In the genomic region with DNA sequence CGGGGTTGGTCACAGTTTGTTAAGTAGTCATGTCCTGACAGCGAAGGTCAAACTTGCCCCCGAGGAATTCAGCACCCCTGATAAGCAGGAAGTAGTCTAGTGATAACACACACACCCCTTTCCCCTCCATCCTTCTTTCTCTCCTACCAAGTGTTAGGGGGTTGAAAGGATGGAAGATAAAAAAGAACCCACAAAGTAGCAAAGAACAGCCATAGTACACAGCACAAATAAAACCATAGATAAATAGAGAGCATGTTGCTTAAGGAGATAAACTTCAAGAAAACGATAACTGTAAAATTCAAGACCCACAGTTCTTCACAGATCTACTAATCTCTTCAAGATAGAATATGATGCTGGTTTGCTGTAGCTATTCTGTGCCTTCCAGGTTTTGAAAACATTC, we compare ENCODE assay signal across 30 mouse cellular contexts. TPM values are rescaled to one million over a fixed set of nuclear protein-coding genes. Genes with fewer than 3 reads are reported as not detected.
DNase-seq lines count a peak whose midpoint lies in the region; ATAC-seq and TF ChIP-seq lines count a peak whose summit lies in the region.
"Had no signal": no experiment of that assay in that cellular context is flagged by ENCODE, and none has a peak within 500 bp of the region (broad histone marks: within the 10 kb centered on the region; RNA-seq: fewer than 3 reads in every experiment).

No protein-coding gene starts in this region.

- WGBS in liver, postnatal 0 days (ENCODE audit: insufficient replicate concordance) = 43% methylated on average over 4 of the region's 4 CpGs

- H3K4me2 ChIP-seq in liver, postnatal 0 days (ENCODE audit: low read depth, low read length) = no peak overlapping the region
- H3K4me2 ChIP-seq: embryonic facial prominence, embryonic 13.5 days; embryonic facial prominence, embryonic 15.5 days; forebrain, embryonic 12.5 days had no signal

- no peak overlapping the region for H3K9ac ChIP-seq in liver, postnatal 0 days (replicated peaks)
- H3K9ac ChIP-seq: embryonic facial prominence, embryonic 13.5 days; embryonic facial prominence, embryonic 15.5 days; forebrain, embryonic 12.5 days had no signal

- no peak overlapping the region for H3K4me3 ChIP-seq in liver, postnatal 0 days (ENCODE audit: low read depth, low read length)
- no peak overlapping the region for H3K4me3 ChIP-seq in brown adipose tissue, adult 24 weeks (ENCODE audit: insufficient read depth, low read depth, low read length)
- H3K4me3 ChIP-seq: embryonic facial prominence, embryonic 13.5 days; embryonic facial prominence, embryonic 15.5 days; erythroblast, embryonic 14.5 days; forebrain, embryonic 10.5 days; forebrain, embryonic 12.5 days had no signal

- no peaks in the 10 kb centered on the region for H3K9me3 ChIP-seq in liver, postnatal 0 days (ENCODE audit: low read length)
- H3K9me3 ChIP-seq: embryonic facial prominence, embryonic 13.5 days; embryonic facial prominence, embryonic 15.5 days; forebrain, embryonic 10.5 days; forebrain, embryonic 12.5 days had no signal

- no peak for TF ChIP-seq CTCF in liver, postnatal 0 days (IDR thresholded peaks at IDR 0.05; ENCODE audit: low read depth)

- no peaks in the 10 kb centered on the region for H3K27me3 ChIP-seq in liver, postnatal 0 days (ENCODE audit: insufficient read depth, low read length)
- H3K27me3 ChIP-seq: embryonic facial prominence, embryonic 13.5 days; embryonic facial prominence, embryonic 15.5 days; forebrain, embryonic 12.5 days; Patski had no signal

- no peak for ATAC-seq in liver, postnatal 0 days
- peak; percentile 57; the same call in 1 of the 2 replicates for ATAC-seq in megakaryocyte-erythroid progenitor cell, adult 5-6 weeks (replicated peaks; ENCODE audit: low FRiP score, low TSS enrichment, poor library complexity, severe bottlenecking)
- ATAC-seq: activated CD4-positive, CD25-positive, alpha-beta regulatory T cell, adult 4 months; forebrain, embryonic 14.5 days; forebrain, embryonic 16.5 days; Patski had no signal

- no peak for DNase-seq in liver, postnatal 0 days
- DNase-seq in liver = no peak
- DNase-seq in right cerebral cortex, adult 2 months (ENCODE audit: low spot score in 2 of 2) = no peak
- DNase-seq in lung, postnatal 14 days = no peak
- DNase-seq: adrenal gland, adult 8-10 months; adrenal gland, postnatal 14 days; adrenal gland, postnatal 36 days; cerebellum, adult 11 months; cerebellum, adult 18-20 months; cerebellum, adult 8-10 months; cerebellum, adult 9-11 months; cerebellum, postnatal 14 days; cerebellum, postnatal 36 days; embryo, embryonic 11 days had no signal

- peak overlapping the region; percentile 81 for H3K27ac ChIP-seq in liver, postnatal 0 days (ENCODE audit: low read depth)
- H3K27ac ChIP-seq in brown adipose tissue, adult 24 weeks (replicated peaks; ENCODE audit: low read depth, low read length) = peak overlapping the region; percentile 54
- H3K27ac ChIP-seq: embryonic facial prominence, embryonic 13.5 days; embryonic facial prominence, embryonic 15.5 days; forebrain, embryonic 10.5 days; forebrain, embryonic 12.5 days had no signal

- no peak for TF ChIP-seq EP300 in liver, postnatal 0 days (IDR thresholded peaks at IDR 0.05; ENCODE audit: low read depth)

- H3K36me3 ChIP-seq in liver, postnatal 0 days (replicated peaks; ENCODE audit: insufficient read depth, low read length) = 0 out of 2 replicates have a peak, but pooled peaks cover 3% of the 10 kb centered on the region
- H3K36me3 ChIP-seq: embryonic facial prominence, embryonic 13.5 days; embryonic facial prominence, embryonic 15.5 days; forebrain, embryonic 10.5 days; forebrain, embryonic 12.5 days had no signal

- peaks cover 7% of the 10 kb centered on the region for H3K4me1 ChIP-seq in liver, postnatal 0 days (ENCODE audit: insufficient read depth)
- peaks cover 7% of the 10 kb centered on the region; the same call in 1 of the 2 replicates for H3K4me1 ChIP-seq in brown adipose tissue, adult 24 weeks (ENCODE audit: control insufficient read depth, insufficient read depth, insufficient read length, low read length)
- H3K4me1 ChIP-seq: embryonic facial prominence, embryonic 13.5 days; embryonic facial prominence, embryonic 15.5 days; forebrain, embryonic 10.5 days; forebrain, embryonic 12.5 days had no signal

RNA-seq across cellular contexts. Expression of a gene that starts 7.1 kb away (rescaled TPM):
- 103 and 105 TPM in 2 replicates for polyA plus RNA-seq in liver, postnatal 0 days (2015; fragmentation: Nextera tagmentation; extraction: Ambion mirVana)
- polyA plus RNA-seq in brown adipose tissue, adult 24 weeks (2012; ENCODE audit: insufficient read depth, insufficient read length, missing spikeins) = 115 and 150 TPM in 2 replicates
- 12.4 and 18.1 TPM in 2 replicates for total RNA-seq in megakaryocyte-erythroid progenitor cell, adult 5-6 weeks (2014; fragmentation: Nextera tagmentation)
- 18.3 and 26.7 TPM in 2 replicates for total RNA-seq in megakaryocyte-erythroid progenitor cell, adult 5-6 weeks (2017)
- polyA plus RNA-seq: erythroblast, embryonic 14.5 days had no signal

RNA-seq across cellular contexts. Expression of a gene that starts 7.3 kb away (rescaled TPM):
- polyA plus RNA-seq in liver, postnatal 0 days (2015; fragmentation: Nextera tagmentation; extraction: Ambion mirVana) = 15.1 and 15.4 TPM in 2 replicates
- 15.2 and 21.2 TPM in 2 replicates for polyA plus RNA-seq in brown adipose tissue, adult 24 weeks (2012; ENCODE audit: insufficient read depth, insufficient read length, missing spikeins)
- total RNA-seq in megakaryocyte-erythroid progenitor cell, adult 5-6 weeks (2014; fragmentation: Nextera tagmentation) = 22.7 and 24.3 TPM in 2 replicates
- total RNA-seq in megakaryocyte-erythroid progenitor cell, adult 5-6 weeks (2017) = 31.8 and 34.7 TPM in 2 replicates

RNA-seq across cellular contexts. Expression of a gene that starts 29.8 kb away (rescaled TPM):
- polyA plus RNA-seq in liver, postnatal 0 days (2015; fragmentation: Nextera tagmentation; extraction: Ambion mirVana) = not detected in 2 replicates
- not detected in 2 replicates for polyA plus RNA-seq in brown adipose tissue, adult 24 weeks (2012; ENCODE audit: insufficient read depth, insufficient read length, missing spikeins)
- 8.2 TPM in 1 of 2 replicates, not detected in the other for total RNA-seq in megakaryocyte-erythroid progenitor cell, adult 5-6 weeks (2014; fragmentation: Nextera tagmentation)
- not detected in 2 replicates for total RNA-seq in megakaryocyte-erythroid progenitor cell, adult 5-6 weeks (2017)
- total RNA-seq: adrenal gland, adult 18-20 months; adrenal gland, adult 8-10 months; adrenal gland, postnatal 14 days; adrenal gland, postnatal 36 days; common myeloid progenitor, adult 5-6 weeks; ES-E14 had no signal
- polyA plus RNA-seq: activated CD4-positive, CD25-positive, alpha-beta regulatory T cell, adult 4 months; C2C12; embryonic facial prominence, embryonic 11.5 days; embryonic facial prominence, embryonic 13.5 days; embryonic facial prominence, embryonic 15.5 days; erythroblast, embryonic 14.5 days; forebrain, embryonic 10.5 days; forebrain, embryonic 12.5 days; forebrain, embryonic 14.5 days; forebrain, embryonic 16.5 days; Patski had no signal

RNA-seq across cellular contexts. Expression of a gene that starts 56.5 kb away (rescaled TPM):
- 0.89 and 0.97 TPM in 2 replicates for polyA plus RNA-seq in liver, postnatal 0 days (2015; fragmentation: Nextera tagmentation; extraction: Ambion mirVana)
- not detected in 2 replicates for polyA plus RNA-seq in brown adipose tissue, adult 24 weeks (2012; ENCODE audit: insufficient read depth, insufficient read length, missing spikeins)
- not detected in 2 replicates for total RNA-seq in megakaryocyte-erythroid progenitor cell, adult 5-6 weeks (2014; fragmentation: Nextera tagmentation)
- 0.09 TPM in 1 of 2 replicates, not detected in the other for total RNA-seq in megakaryocyte-erythroid progenitor cell, adult 5-6 weeks (2017)
- total RNA-seq: adrenal gland, adult 18-20 months had no signal
- polyA plus RNA-seq: erythroblast, embryonic 14.5 days had no signal
